Mouse (Mus musculus) myocyte (in vitro differentiated cells): ENCODE measurements around the gene Acsm5. TPM values are rescaled to one million over a fixed set of nuclear protein-coding genes. Genes with fewer than 3 reads are reported as not detected.
"Not testable (repeated sequence)": the region's sequence is repeated elsewhere in the genome, so short reads cannot be mapped to it uniquely, and the experiment has no call there.

Experiments
- H3K27me3 ChIP-seq: one replicate; pipeline ENCODE4 v1.6.1; 2011; ENCODE audit not compliant: control insufficient read depth, insufficient read depth, insufficient read length
- H3K36me3 ChIP-seq: one replicate; pipeline ENCODE4 v1.6.1; 2011; ENCODE audit not compliant: control insufficient read depth, insufficient read depth
- H3K4me2 ChIP-seq: one replicate; pipeline ENCODE4 v1.6.1; 2011; ENCODE audit warnings: low read depth, control low read depth
- H3K4me3 ChIP-seq: one replicate; pipeline ENCODE4 v1.5.1; 2011; ENCODE audit warnings: mild to moderate bottlenecking, control low read depth, moderate library complexity
- H3K79me2 ChIP-seq: one replicate; pipeline ENCODE4 v1.6.1; 2011; ENCODE audit not compliant: control insufficient read depth, insufficient read depth
- H3ac ChIP-seq: one replicate; pipeline ENCODE4 v1.6.1; 2011; ENCODE audit not compliant: control insufficient read depth, insufficient read length
- CEBPB ChIP-seq: IDR thresholded peaks from 2 replicates; pipeline ENCODE4 v1.6.1; 2011; ENCODE audit warnings: mild to moderate bottlenecking, moderate library complexity; ENCODE audit not compliant: poor library complexity, insufficient read depth, severe bottlenecking
- E2F4 ChIP-seq: IDR thresholded peaks from one replicate; pipeline ENCODE4 v1.6.1; 2011; ENCODE audit warnings: mild to moderate bottlenecking, control low read depth, moderate library complexity; ENCODE audit not compliant: insufficient read depth
- MAX ChIP-seq: IDR thresholded peaks from one replicate; pipeline ENCODE4 v1.6.1; 2011; ENCODE audit warnings: low read depth, mild to moderate bottlenecking, control low read depth
- MYOD1 ChIP-seq, 3 experiments: IDR thresholded peaks; one replicate each; pipeline ENCODE4 v1.6.1; 2011; ENCODE audit warnings: control low read depth in 2 of 3, low read depth in 2 of 3, mild to moderate bottlenecking in 2 of 3, moderate library complexity in 1 of 3; ENCODE audit not compliant: insufficient read length in 2 of 3, control insufficient read depth in 1 of 3
- MYOG ChIP-seq, 3 experiments: IDR thresholded peaks; one replicate each; pipeline ENCODE4 v1.6.1; 2011; ENCODE audit warnings: control low read depth in 2 of 3, low read depth in 2 of 3, mild to moderate bottlenecking in 2 of 3; ENCODE audit not compliant: insufficient read length in 2 of 3, control insufficient read depth in 1 of 3, insufficient read depth in 1 of 3
- POLR2A ChIP-seq: IDR thresholded peaks from one replicate; pipeline ENCODE4 v1.6.1; 2011; ENCODE audit warnings: low read depth, mild to moderate bottlenecking, control low read depth, moderate library complexity; ENCODE audit not compliant: insufficient read length
- POLR2AphosphoS2 ChIP-seq: IDR thresholded peaks from one replicate; pipeline ENCODE4 v1.6.1; 2011; ENCODE audit warnings: low read depth, control low read depth; ENCODE audit not compliant: insufficient read length
- REST ChIP-seq: IDR thresholded peaks from one replicate; pipeline ENCODE4 v1.6.1; 2011; ENCODE audit warnings: mild to moderate bottlenecking, control low read depth, moderate library complexity; ENCODE audit not compliant: insufficient read depth, insufficient read length
- SRF ChIP-seq: IDR thresholded peaks from one replicate; pipeline ENCODE4 v1.6.1; 2011; ENCODE audit warnings: low read depth; ENCODE audit not compliant: control insufficient read depth, insufficient read length
- TCF12 ChIP-seq: IDR thresholded peaks from one replicate; pipeline ENCODE4 v1.6.1; 2011; ENCODE audit warnings: mild to moderate bottlenecking, control low read depth; ENCODE audit not compliant: poor library complexity, insufficient read depth, severe bottlenecking
- TCF3 ChIP-seq: IDR thresholded peaks from one replicate; pipeline ENCODE4 v1.6.1; 2011; ENCODE audit warnings: low read depth, control low read depth; ENCODE audit not compliant: insufficient read length
- USF1 ChIP-seq: IDR thresholded peaks from one replicate; pipeline ENCODE4 v1.6.1; 2011; ENCODE audit warnings: low read depth, mild to moderate bottlenecking, control low read depth, moderate library complexity
- polyA plus RNA-seq: library from polyadenylated mRNA; unstranded; fragments of >200 nt; fragmentation: generic; extraction: Trizol; gene quantifications from one replicate; pipeline ENCODE4 v1.2.1, GENCODE M21; 2012; ENCODE audit warnings: missing spikeins

Gene Acsm5
- polyA plus RNA-seq, 1 experiment = not detected

- Histone ChIP-seq H3ac (no peak overlapping the region), H3K4me2 (no peak overlapping the region), H3K36me3 (no peaks in the 10 kb centered on the region), H3K27me3 (no peaks in the 10 kb centered on the region), H3K79me2 (no peaks in the 10 kb centered on the region), H3K4me3 (no peak overlapping the region)
- TF ChIP-seq MAX (no peak), POLR2A (no peak), MYOD1 (IDR thresholded peaks at IDR 0.05; ENCODE audit: control insufficient read depth in 1 of 3, insufficient read length in 2 of 3, low read depth in 2 of 3) (no peak), TCF3 (no peak), TCF12 (no peak), MYOG (IDR thresholded peaks at IDR 0.05; ENCODE audit: control insufficient read depth in 1 of 3, insufficient read depth in 1 of 3, insufficient read length in 2 of 3, low read depth in 2 of 3) (no peak), USF1 (no peak), POLR2AphosphoS2 (no peak), E2F4 (no peak)
These were observed 40.7 kb downstream of the Acsm5 start for GRCm38 (mm10) chr7:119559789-119560451.

GRCm38 (mm10) chr7:119560452-119560835, 41.2 kb downstream of the Acsm5 start:
- TF ChIP-seq MYOD1 (IDR thresholded peaks at IDR 0.05; ENCODE audit: control insufficient read depth in 1 of 3, insufficient read length in 2 of 3, low read depth in 2 of 3) (no peak), MAX (no peak), MYOG (IDR thresholded peaks at IDR 0.05; ENCODE audit: control insufficient read depth in 1 of 3, insufficient read depth in 1 of 3, insufficient read length in 2 of 3, low read depth in 2 of 3) (no peak), TCF12 (no peak), CEBPB (no peak), TCF3 (no peak), E2F4 (no peak), POLR2A (no peak)
- no peaks in the 10 kb centered on the region for H3K36me3 ChIP-seq
- no peaks in the 10 kb centered on the region for H3K79me2 ChIP-seq
- no peak overlapping the region for H3K4me2 ChIP-seq
- H3K27me3 ChIP-seq = no peaks in the 10 kb centered on the region
- H3ac ChIP-seq = no peak overlapping the region
- no peak overlapping the region for H3K4me3 ChIP-seq

GRCm38 (mm10) chr7:119561441-119561840, 42.2 kb downstream of the Acsm5 start:
- no peaks in the 10 kb centered on the region for H3K27me3 ChIP-seq
- no peaks in the 10 kb centered on the region for H3K79me2 ChIP-seq
- no peak overlapping the region for H3K4me2 ChIP-seq
- no peak for TF ChIP-seq MYOG (IDR thresholded peaks at IDR 0.05; ENCODE audit: control insufficient read depth in 1 of 3, insufficient read depth in 1 of 3, insufficient read length in 2 of 3, low read depth in 2 of 3)
- TF ChIP-seq MYOD1 (IDR thresholded peaks at IDR 0.05; ENCODE audit: control insufficient read depth in 1 of 3, insufficient read length in 2 of 3, low read depth in 2 of 3) = no peak
- no peak for TF ChIP-seq CEBPB
- TF ChIP-seq POLR2A = no peak
- TF ChIP-seq MAX = no peak
- no peak for TF ChIP-seq E2F4
- TF ChIP-seq TCF12 = no peak
- no peak for TF ChIP-seq USF1
- no peak for TF ChIP-seq TCF3
- no peak for TF ChIP-seq POLR2AphosphoS2
- no peak for TF ChIP-seq REST
- no peak for TF ChIP-seq SRF
- no peak overlapping the region for H3ac ChIP-seq
- H3K4me3 ChIP-seq = no peak overlapping the region
- H3K36me3 ChIP-seq = no peaks in the 10 kb centered on the region

- H3K27me3 ChIP-seq, H3K79me2 ChIP-seq, H3K36me3 ChIP-seq, H3K4me3 ChIP-seq, H3K4me2 ChIP-seq, H3ac ChIP-seq: not testable (repeated sequence)
These were observed 43.2 kb downstream of the Acsm5 start for GRCm38 (mm10) chr7:119562476-119562875.

- Histone ChIP-seq H3K27me3 (no peaks in the 10 kb centered on the region), H3K36me3 (no peaks in the 10 kb centered on the region), H3K4me2 (no peak overlapping the region), H3ac (no peak overlapping the region), H3K79me2 (no peaks in the 10 kb centered on the region), H3K4me3 (no peak overlapping the region)
- TF ChIP-seq MYOG (IDR thresholded peaks at IDR 0.05; ENCODE audit: control insufficient read depth in 1 of 3, insufficient read depth in 1 of 3, insufficient read length in 2 of 3, low read depth in 2 of 3) (no peak), REST (no peak), TCF3 (no peak), POLR2A (no peak), CEBPB (no peak), USF1 (no peak), TCF12 (no peak), SRF (no peak), MYOD1 (IDR thresholded peaks at IDR 0.05; ENCODE audit: control insufficient read depth in 1 of 3, insufficient read length in 2 of 3, low read depth in 2 of 3) (no peak), POLR2AphosphoS2 (no peak)
These were observed 75.4 kb downstream of the Acsm5 start for GRCm38 (mm10) chr7:119594530-119595107.

Other genes with a start within 250 kb of the Acsm5 start
- not detected for gene Gp2, start 60.2 kb upstream of the Acsm5 start, polyA plus RNA-seq
- gene Umod, start 40.2 kb upstream of the Acsm5 start, polyA plus RNA-seq = not detected
- not detected for gene Pdilt, start 4.0 kb downstream of the Acsm5 start, polyA plus RNA-seq
- gene Acsm2, start 34.9 kb downstream of the Acsm5 start, polyA plus RNA-seq = not detected
- gene Acsm1, start 87.6 kb downstream of the Acsm5 start, polyA plus RNA-seq = not detected
- not detected for gene Acsm4, start 170.6 kb downstream of the Acsm5 start, polyA plus RNA-seq
- 14.2 TPM for gene Thumpd1, start 201.3 kb downstream of the Acsm5 start, polyA plus RNA-seq
- gene Acsm3, start 241.5 kb downstream of the Acsm5 start, polyA plus RNA-seq = 0.04 TPM